Mouse (Mus musculus) kidney, postnatal 0 days (tissue): ENCODE data around the gene C1ql4. TPM values are rescaled to one million over a fixed set of nuclear protein-coding genes. Genes with fewer than 3 reads are reported as not detected.

Source experiments
- ATAC-seq: fragments of 200-750 bp; cut with Nextera tagmentation; replicated peaks from 2 replicates; pipeline ENCODE4 v1.8.0; 2017; ENCODE audit warnings: low read depth, moderate number of reproducible peaks, moderate TSS enrichment, moderate library complexity; ENCODE audit not compliant: low FRiP score
- DNase-seq: peaks from one replicate; pipeline ENCODE4 v3.0.0-alpha.2; 2016; ENCODE audit warnings: low spot score
- H3K27ac ChIP-seq: fragments of 300-500 bp; sonication (generic); 2 replicates; pipeline ENCODE4 v1.5.1; 2014; ENCODE audit warnings: mild to moderate bottlenecking
- H3K27me3 ChIP-seq: fragments of 300-500 bp; sonication (generic); 2 replicates; pipeline ENCODE4 v1.6.1; 2014; ENCODE audit warnings: low read length, mixed read lengths; ENCODE audit not compliant: insufficient read depth
- H3K36me3 ChIP-seq: fragments of 300-500 bp; sonication (generic); 2 replicates; pipeline ENCODE4 v1.6.1; 2014; ENCODE audit warnings: low read length, mixed read lengths; ENCODE audit not compliant: insufficient read depth
- H3K4me1 ChIP-seq: fragments of 300-500 bp; sonication (generic); replicated peaks from 2 replicates; pipeline ENCODE4 v1.6.1; 2014; ENCODE audit warnings: antibody characterized with exemption, low read length, mixed read lengths; ENCODE audit not compliant: insufficient read depth
- H3K4me2 ChIP-seq: fragments of 300-500 bp; sonication (generic); 2 replicates; pipeline ENCODE4 v1.6.1; 2014; ENCODE audit warnings: mild to moderate bottlenecking, low read length, moderate library complexity, mixed read lengths
- H3K4me3 ChIP-seq: fragments of 300-500 bp; sonication (generic); replicated peaks from 2 replicates; pipeline ENCODE4 v1.5.1; 2014; ENCODE audit warnings: low read depth, low read length
- H3K9ac ChIP-seq: fragments of 300-500 bp; sonication (generic); 2 replicates; pipeline ENCODE4 v1.6.1; 2014; ENCODE audit warnings: low read depth, low read length
- H3K9me3 ChIP-seq: fragments of 300-500 bp; sonication (generic); replicated peaks from 2 replicates; pipeline ENCODE4 v1.6.1; 2016; ENCODE audit warnings: low read length, inconsistent platforms, mixed read lengths
- CTCF ChIP-seq: IDR thresholded peaks from 2 replicates; pipeline ENCODE4 v1.5.1; 2016; ENCODE audit warnings: antibody characterized with exemption, low read depth, mild to moderate bottlenecking, moderate library complexity
- WGBS: fragments of 180-500 bp; shearing (Covaris S2); extraction: QIAGEN DNeasy Blood & Tissue Kit; methylation state at CpG from one replicate; pipeline ENCODE4 v1.1.7; 2014; 5-methylcytosine and 5-hydroxymethylcytosine counted together
- polyA plus RNA-seq: library from polyadenylated mRNA; unstranded; fragments of >200 nt; fragmentation: Nextera tagmentation; extraction: Ambion mirVana; gene quantifications from 2 replicates; pipeline ENCODE4 v1.2.1, GENCODE M21; 2015

C1ql4 gene
- polyA plus RNA-seq, result 1.3 TPM in 2 replicates

DNA sequence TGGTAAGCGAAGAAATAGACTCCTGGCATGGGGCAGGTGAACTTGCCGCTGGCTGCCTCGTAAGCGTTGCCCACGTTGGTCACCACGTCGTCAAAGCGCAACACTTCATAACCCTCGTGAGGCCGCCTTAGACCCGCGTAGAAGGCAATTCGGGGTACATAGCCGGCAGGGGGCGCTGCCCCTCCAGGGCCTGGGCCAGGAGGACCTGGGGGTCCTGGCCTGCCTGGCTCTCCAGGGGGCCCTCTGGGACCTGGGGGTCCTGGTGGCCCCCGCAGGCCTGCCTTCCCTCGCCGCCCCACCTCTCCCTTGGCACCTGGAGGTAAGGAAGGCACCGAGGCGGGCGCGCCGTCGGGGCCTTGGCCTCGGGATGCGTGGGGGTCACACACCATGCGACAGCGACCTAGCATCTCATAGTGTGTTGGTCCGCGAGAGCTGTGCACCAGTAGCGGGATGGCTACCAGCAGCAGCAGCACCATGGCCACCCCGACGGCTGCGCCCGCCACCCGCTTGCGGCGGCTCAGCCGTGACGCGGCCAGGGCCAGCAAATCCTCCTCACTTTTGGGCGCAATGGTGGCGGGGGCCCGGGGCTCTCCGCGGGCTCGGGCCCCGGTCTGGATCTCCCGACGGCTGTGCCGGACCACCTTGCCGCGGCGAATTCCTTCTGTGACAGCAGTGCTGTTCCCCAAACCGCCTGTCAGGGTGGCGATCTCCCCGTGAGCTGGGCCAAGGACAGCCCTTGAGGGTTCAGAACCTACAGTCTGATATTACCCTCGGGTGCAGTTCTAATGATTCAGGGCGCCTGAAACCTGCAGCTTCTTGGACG, at the start of gene C1ql4:
Gene C1ql4 (minus strand): TSS at position 565 of the 823 bp plus-strand sequence.
- TF ChIP-seq CTCF, result peak; percentile 61
- 6% methylated on average over 58 of the region's 60 CpGs for WGBS
- Histone ChIP-seq H3K9ac (peak within 1 kb of the TSS; percentile 35; the same call in 1 of the 2 replicates), H3K4me1 (peaks cover 4% of the 10 kb centered on the region; the same call in 1 of the 2 replicates), H3K4me2 (peak within 1 kb of the TSS; percentile 53), H3K36me3 (no peaks in the 10 kb centered on the region), H3K27ac (no peak within 1 kb of the TSS), H3K9me3 (no peaks in the 10 kb centered on the region), H3K27me3 (peaks cover 22% of the 10 kb centered on the region), H3K4me3 (peak within 1 kb of the TSS; percentile 17)
- no peak for ATAC-seq
- no peak for DNase-seq

DNA sequence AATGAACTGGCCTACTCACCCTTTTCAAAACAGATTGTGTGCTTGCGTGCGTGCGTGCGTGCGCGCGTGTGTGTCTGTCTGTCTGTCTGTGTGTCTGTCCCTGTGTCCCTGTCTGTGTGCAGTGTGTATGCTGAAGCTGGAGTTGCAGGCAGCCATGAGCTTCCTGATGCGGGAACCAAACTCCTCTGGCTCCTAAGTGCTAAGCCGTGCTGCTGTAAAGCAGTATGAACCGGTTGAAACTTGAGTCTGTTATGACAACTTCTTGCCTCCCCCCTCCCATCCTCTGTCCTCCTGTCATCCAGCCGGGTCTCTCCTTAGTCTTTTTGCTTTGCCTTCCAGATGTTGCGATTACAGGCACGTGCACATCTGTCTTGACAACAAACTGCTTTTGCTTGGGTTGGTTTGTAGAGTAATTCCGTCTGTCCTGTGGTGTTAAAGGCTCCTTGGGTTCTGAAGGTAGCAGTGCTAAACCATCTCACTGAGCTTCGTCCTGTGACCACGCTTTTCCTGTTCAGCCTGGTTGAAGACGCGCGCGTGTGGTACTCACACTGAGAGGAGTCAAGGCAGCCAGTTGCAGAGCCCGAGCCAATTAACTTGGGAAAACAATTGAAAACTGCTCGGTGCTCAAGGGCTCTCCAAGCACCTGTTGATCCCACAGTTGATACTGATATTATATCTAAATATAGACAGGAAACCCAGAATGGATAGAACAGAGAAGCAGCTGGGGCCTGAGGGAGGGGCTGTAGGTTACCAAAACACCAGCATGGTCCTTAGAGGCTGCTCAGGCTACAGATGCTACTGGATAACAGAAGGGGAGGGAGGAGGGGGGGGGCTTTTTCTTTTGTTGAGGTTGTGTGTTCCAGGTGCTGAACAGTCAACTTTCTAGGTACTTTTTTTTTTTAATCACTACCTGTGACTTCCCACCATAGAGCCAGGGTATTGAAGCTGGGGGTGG, 42.6 kb upstream of the C1ql4 start:
- Histone ChIP-seq H3K4me2 (no peak overlapping the region; the same call in 1 of the 2 replicates), H3K27me3 (no peaks in the 10 kb centered on the region), H3K27ac (peak overlapping the region; percentile 19; the same call in 1 of the 2 replicates), H3K9ac (0 out of 2 replicates have a peak overlapping the region, but pooled peaks have one; percentile 31), H3K36me3 (no peaks in the 10 kb centered on the region), H3K9me3 (no peaks in the 10 kb centered on the region), H3K4me3 (no peak overlapping the region), H3K4me1 (peaks cover 12% of the 10 kb centered on the region; the same call in 1 of the 2 replicates)
- WGBS, result 46% methylated on average over 22 of the region's 22 CpGs
- no peak for TF ChIP-seq CTCF
- DNase-seq, result peak; percentile 61
- ATAC-seq, result no peak

- Histone ChIP-seq H3K4me2 (no peak overlapping the region), H3K27ac (peak overlapping the region; percentile 19; the same call in 1 of the 2 replicates), H3K4me3 (no peak overlapping the region), H3K9me3 (no peaks in the 10 kb centered on the region), H3K27me3 (no peaks in the 10 kb centered on the region), H3K9ac (0 out of 2 replicates have a peak overlapping the region, but pooled peaks have one; percentile 31), H3K4me1 (peaks cover 13% of the 10 kb centered on the region; the same call in 1 of the 2 replicates), H3K36me3 (no peaks in the 10 kb centered on the region)
- DNase-seq, result no peak
- 65% methylated on average over 11 of the region's 11 CpGs for WGBS
- TF ChIP-seq CTCF, result no peak
- ATAC-seq, result no peak
Observed at GRCm38 (mm10) chr15:99129441-99129840, 41.8 kb upstream of the C1ql4 start.

DNA sequence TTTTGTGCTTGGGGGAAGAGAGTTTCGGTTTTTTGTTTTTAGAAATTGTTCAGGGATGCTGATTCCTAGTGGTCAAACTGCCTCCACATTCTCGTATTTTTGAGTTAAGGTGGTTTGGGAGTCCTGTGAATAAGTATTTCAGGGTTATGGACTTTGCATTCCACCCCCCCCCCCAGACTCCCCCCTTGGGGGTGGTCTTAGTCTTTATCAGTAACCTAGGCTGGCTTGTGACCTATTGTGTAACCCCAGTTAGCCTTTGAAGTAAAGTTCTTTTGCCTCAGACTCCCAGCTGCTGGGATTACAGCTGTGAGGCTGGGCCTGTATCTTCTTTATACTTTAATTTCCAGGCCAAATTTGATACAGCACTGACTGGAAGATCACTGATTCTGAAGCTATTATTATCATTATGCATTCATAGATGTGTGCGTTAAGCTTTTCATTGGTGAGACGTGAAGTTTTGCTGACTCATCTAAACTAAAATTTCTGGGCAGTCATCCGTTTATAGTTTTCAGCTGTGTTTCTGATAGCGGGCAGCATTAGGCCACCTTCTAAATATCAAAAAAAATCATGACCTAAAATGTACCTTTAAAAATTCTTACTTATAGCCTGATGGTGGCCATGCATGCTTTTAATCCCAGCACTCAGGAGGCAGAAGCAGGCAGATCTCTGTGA, 40.4 kb upstream of the C1ql4 start:
- WGBS, result 64% methylated on average over 6 of the region's 6 CpGs
- Histone ChIP-seq H3K4me3 (peak overlapping the region; percentile 62; the same call in 1 of the 2 replicates), H3K27me3 (no peaks in the 10 kb centered on the region)

GRCm38 (mm10) chr15:99126816-99127365, 39.3 kb upstream of the C1ql4 start:
- peak; percentile 21; the same call in 1 of the 2 replicates for ATAC-seq
- no peaks in the 10 kb centered on the region for H3K9me3 ChIP-seq
- no peaks in the 10 kb centered on the region for H3K27me3 ChIP-seq
- WGBS, result under 1% methylated on average over 34 of the region's 35 CpGs
- H3K4me3 ChIP-seq, result peak overlapping the region; percentile 62
- H3K36me3 ChIP-seq, result no peaks in the 10 kb centered on the region
- H3K4me2 ChIP-seq, result peak overlapping the region; percentile 67
- H3K9ac ChIP-seq, result peak overlapping the region; percentile 92
- no peak for TF ChIP-seq CTCF
- H3K27ac ChIP-seq, result peak overlapping the region; percentile 93
- H3K4me1 ChIP-seq, result peaks cover 13% of the 10 kb centered on the region; the same call in 1 of the 2 replicates
- DNase-seq, result peak; percentile 53

More for the DNA sequence above, 40.4 kb upstream of the C1ql4 start:
- Histone ChIP-seq H3K4me2 (peak overlapping the region; percentile 67), H3K9me3 (no peaks in the 10 kb centered on the region), H3K9ac (no peak overlapping the region), H3K27ac (no peak overlapping the region), H3K36me3 (no peaks in the 10 kb centered on the region), H3K4me1 (peaks cover 13% of the 10 kb centered on the region; the same call in 1 of the 2 replicates)
- no peak for TF ChIP-seq CTCF
- ATAC-seq (no peak), DNase-seq (no peak)
